Mouse (Mus musculus) small intestine, adult 2 months (tissue): Measurements from ENCODE around the gene Pls3. TPM values are rescaled to one million over a fixed set of nuclear protein-coding genes. Genes with fewer than 3 reads are reported as not detected.

ENCODE experiments used
- H3K27ac ChIP-seq: fragments of 200-500 bp; 2 replicates; pipeline ENCODE4 v1.5.1; 2012; ENCODE audit warnings: low read depth, low read length, control low read depth, inconsistent platforms; ENCODE audit not compliant: insufficient read depth
- H3K27me3 ChIP-seq: fragments of 200-500 bp; 2 replicates; pipeline ENCODE4 v1.6.1; 2012; ENCODE audit warnings: mild to moderate bottlenecking, moderate library complexity, low read length, inconsistent platforms; ENCODE audit not compliant: control insufficient read depth, insufficient read depth
- H3K36me3 ChIP-seq: fragments of 200-500 bp; 2 replicates; pipeline ENCODE4 v1.6.1; 2012; ENCODE audit warnings: mild to moderate bottlenecking, low read length, control low read depth, inconsistent platforms; ENCODE audit not compliant: control insufficient read depth, insufficient read depth
- H3K4me1 ChIP-seq: fragments of 200-500 bp; 2 replicates; pipeline ENCODE4 v1.6.1; 2012; ENCODE audit warnings: low read length, inconsistent platforms, mixed read lengths; ENCODE audit not compliant: control insufficient read depth, insufficient read depth, insufficient read length
- H3K4me3 ChIP-seq: fragments of 200-500 bp; 2 replicates; pipeline ENCODE4 v1.5.1; 2012; ENCODE audit warnings: low read depth, mild to moderate bottlenecking, control low read depth, inconsistent platforms, low read length, moderate library complexity
- CTCF ChIP-seq: fragments of 200-500 bp; IDR thresholded peaks from 2 replicates; pipeline ENCODE4 v1.5.1; 2012; ENCODE audit warnings: low read depth, mild to moderate bottlenecking, control low read depth, inconsistent platforms, low read length, moderate library complexity, mixed read lengths; ENCODE audit not compliant: insufficient replicate concordance, insufficient read length; ENCODE audit errors: extremely low read depth
- POLR2A ChIP-seq: fragments of 200-500 bp; IDR thresholded peaks from 2 replicates; pipeline ENCODE4 v1.6.1; 2012; ENCODE audit warnings: low read depth, mild to moderate bottlenecking, control low read depth, inconsistent platforms, low read length, moderate library complexity
- WGBS: fragments of 180-500 bp; shearing (Covaris S2); methylation state at CpG from one replicate; pipeline ENCODE4 v1.1.7; 2018; 5-methylcytosine and 5-hydroxymethylcytosine counted together
- polyA plus RNA-seq: library from polyadenylated mRNA; depleted of rRNA; stranded (reverse); fragments of >200 nt; gene quantifications from 2 replicates; pipeline ENCODE4 v1.2.3, GENCODE M21; 2012

The Pls3 gene
- polyA plus RNA-seq, 1 experiment = 0.61 TPM

GRCm38 (mm10) chrX:75844290-75844689 lies 30.7 kb downstream of the Pls3 start:
- Histone ChIP-seq H3K36me3 (no peaks in the 10 kb centered on the region), H3K4me3 (no peak overlapping the region), H3K27me3 (no peaks in the 10 kb centered on the region), H3K4me1 (no peaks in the 10 kb centered on the region), H3K27ac (no peak overlapping the region)
- TF ChIP-seq POLR2A (no peak), CTCF (no peak)
- 31% methylated on average over 4 of the region's 4 CpGs for whole genome bisulfite sequencing

DNA sequence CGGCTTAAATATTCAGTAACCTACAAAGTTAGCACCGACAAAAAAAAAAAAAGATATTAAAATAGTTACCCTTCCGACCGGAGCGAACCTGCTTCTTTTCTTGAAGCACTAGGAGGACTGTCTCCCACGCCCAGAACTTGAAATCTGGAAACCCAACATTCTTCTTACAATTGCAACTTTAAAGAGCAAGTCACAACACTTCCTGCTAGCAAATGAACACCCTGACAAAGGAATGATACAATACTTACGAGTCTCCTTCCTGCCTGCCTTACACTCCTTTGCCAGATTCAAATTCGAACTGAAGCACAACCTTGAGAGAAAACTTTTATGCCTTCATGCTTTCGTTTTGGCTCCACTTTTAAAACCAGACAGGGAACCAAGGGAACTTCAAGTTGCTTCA lies 32.1 kb downstream of the Pls3 start:
- H3K4me3 ChIP-seq = no peak overlapping the region
- no peaks in the 10 kb centered on the region for H3K36me3 ChIP-seq
- no peaks in the 10 kb centered on the region for H3K4me1 ChIP-seq
- TF ChIP-seq POLR2A (no peak), CTCF (no peak)
- 70% methylated on average over 9 of the region's 9 CpGs for WGBS
- no peak overlapping the region for H3K27ac ChIP-seq
- H3K27me3 ChIP-seq = no peaks in the 10 kb centered on the region

GRCm38 (mm10) chrX:75842120-75842519 lies 32.9 kb downstream of the Pls3 start:
- no peak overlapping the region for H3K4me3 ChIP-seq
- TF ChIP-seq POLR2A (no peak), CTCF (no peak)
- 72% methylated on average over 2 of the region's 2 CpGs for WGBS
- H3K36me3 ChIP-seq = no peaks in the 10 kb centered on the region
- no peaks in the 10 kb centered on the region for H3K4me1 ChIP-seq
- H3K27me3 ChIP-seq = no peaks in the 10 kb centered on the region
- no peak overlapping the region for H3K27ac ChIP-seq

GRCm38 (mm10) chrX:75840263-75840662 lies 34.7 kb downstream of the Pls3 start:
- H3K4me3 ChIP-seq = no peak overlapping the region
- no peaks in the 10 kb centered on the region for H3K27me3 ChIP-seq
- H3K36me3 ChIP-seq = no peaks in the 10 kb centered on the region
- H3K4me1 ChIP-seq = no peaks in the 10 kb centered on the region
- TF ChIP-seq POLR2A (no peak), CTCF (no peak)
- 76% methylated on average over 4 of the region's 4 CpGs for WGBS
- no peak overlapping the region for H3K27ac ChIP-seq

- Histone ChIP-seq H3K27ac (no peak overlapping the region), H3K4me3 (no peak overlapping the region), H3K27me3 (no peaks in the 10 kb centered on the region), H3K36me3 (no peaks in the 10 kb centered on the region), H3K4me1 (no peaks in the 10 kb centered on the region)
- TF ChIP-seq CTCF = no peak
- TF ChIP-seq POLR2A = no peak
- WGBS = 64% methylated on average over 2 of the region's 2 CpGs
Observed at GRCm38 (mm10) chrX:75834836-75835235, 40.1 kb downstream of the Pls3 start.

GRCm38 (mm10) chrX:75834286-75834685 lies 40.7 kb downstream of the Pls3 start:
- Histone ChIP-seq H3K27me3 (no peaks in the 10 kb centered on the region), H3K36me3 (no peaks in the 10 kb centered on the region), H3K4me3 (no peak overlapping the region), H3K4me1 (no peaks in the 10 kb centered on the region), H3K27ac (no peak overlapping the region)
- WGBS = 85% methylated on average over 2 of the region's 2 CpGs
- TF ChIP-seq CTCF (no peak), POLR2A (no peak)

GRCm38 (mm10) chrX:75833006-75833641 lies 41.9 kb downstream of the Pls3 start:
- WGBS = 79% methylated on average over 11 of the region's 11 CpGs
- Histone ChIP-seq H3K27ac (no peak overlapping the region), H3K36me3 (no peaks in the 10 kb centered on the region), H3K4me3 (no peak overlapping the region), H3K27me3 (no peaks in the 10 kb centered on the region), H3K4me1 (no peaks in the 10 kb centered on the region)
- TF ChIP-seq POLR2A = no peak
- no peak for TF ChIP-seq CTCF
